Mouse (Mus musculus) erythroid progenitor cell, adult 5-6 weeks (primary cell): ENCODE data around the gene Adcy3. TPM values are rescaled to one million over a fixed set of nuclear protein-coding genes. Genes with fewer than 3 reads are reported as not detected.
"Not testable (repeated sequence)": the region's sequence is repeated elsewhere in the genome, so short reads cannot be mapped to it uniquely, and the experiment has no call there.

ENCODE experiments used
- ATAC-seq: replicated peaks from 2 replicates; pipeline ENCODE4 v1.8.0; 2016; ENCODE audit warnings: moderate number of reproducible peaks, mild to moderate bottlenecking, moderate TSS enrichment, inconsistent platforms; ENCODE audit not compliant: poor library complexity, low FRiP score, severe bottlenecking
- total RNA-seq, 2 experiments: library from RNA; stranded (forward) in 1 of 2; stranded (reverse) in 1 of 2; fragments of 150-400 nt in 1 of 2; fragments of 186-747, 209-891 nt in 1 of 2; gene quantifications; 2 replicates each; pipeline versions ENCODE4 v1.2.3 to v1.2.4; 2015 to 2017; ENCODE audit warnings: low replicate concordance in 2 of 2

Adcy3 gene
- total RNA-seq, 2 experiments from 2014 or later: 1.3 to 7.4 TPM

DNA sequence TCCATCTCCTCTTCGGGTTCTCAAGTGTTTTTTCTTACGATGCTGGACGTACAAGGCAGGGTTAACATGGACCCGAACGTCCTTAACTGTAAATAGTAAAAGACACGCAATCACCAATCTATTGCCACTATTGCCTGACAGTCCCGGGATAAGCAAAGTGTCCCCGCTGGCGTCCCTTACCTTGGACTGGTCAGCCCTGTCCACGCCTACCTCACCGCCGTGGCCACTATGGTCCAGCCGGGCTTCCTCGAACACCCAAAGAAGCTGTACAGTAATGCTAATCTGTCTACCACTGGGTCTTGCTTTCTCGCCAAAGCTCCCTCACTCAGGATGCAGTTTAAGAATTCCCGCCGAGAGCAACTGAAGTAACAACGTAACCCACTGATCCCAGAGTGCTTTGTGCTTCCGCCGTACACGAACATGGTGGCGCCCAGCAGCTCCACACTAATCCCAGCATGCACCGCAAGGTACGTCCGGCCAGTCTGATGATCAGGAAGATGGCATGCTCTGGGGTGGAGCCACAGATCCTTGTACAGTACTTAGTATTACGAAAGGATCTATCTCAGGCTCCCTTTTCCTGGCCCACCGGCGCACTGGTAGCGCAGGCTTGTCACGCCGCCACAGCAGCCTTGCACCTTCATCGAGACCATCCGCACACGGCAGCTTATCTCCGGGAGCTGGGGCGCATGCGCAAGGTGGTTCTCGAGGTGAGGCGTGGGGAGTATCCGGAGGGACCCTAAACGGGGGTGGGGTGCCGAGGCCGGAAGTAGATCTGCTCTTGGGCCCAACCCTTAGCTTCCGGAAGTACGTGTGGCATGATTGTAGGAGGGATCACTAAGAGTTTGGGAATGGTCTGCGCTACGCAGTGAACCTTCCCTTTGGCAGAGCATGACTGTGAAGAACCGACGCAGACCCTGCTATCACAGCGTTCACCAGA, 100.9 kb downstream of the Adcy3 start, which contains the start of the genes Ptrhd1 and Cenpo:
TSS of gene Ptrhd1 (plus strand) at position 456 of the 937 bp plus-strand sequence.
TSS of gene Cenpo (minus strand) at position 723 of the 937 bp plus-strand sequence.
- ATAC-seq: peak; percentile 96

DNA sequence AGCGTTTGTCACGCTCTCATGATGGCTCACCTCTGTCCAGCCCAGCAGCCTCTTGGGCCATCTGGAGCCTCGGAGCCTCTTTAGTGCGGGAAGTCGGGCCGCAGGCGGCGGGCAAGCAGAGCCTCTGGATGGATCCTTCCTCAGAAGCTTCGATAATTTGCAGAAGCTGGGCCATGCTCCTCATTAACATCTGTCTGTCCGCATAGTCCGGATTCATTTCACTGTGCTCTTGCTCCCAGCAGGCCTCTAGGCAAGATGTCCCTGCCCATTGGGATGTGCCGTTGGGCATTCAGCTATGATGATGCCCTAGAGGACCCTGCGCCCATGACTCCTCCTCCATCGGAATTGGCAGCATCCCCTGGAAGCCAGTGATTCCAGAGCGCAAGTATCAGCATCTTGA, 104.6 kb downstream of the Adcy3 start:
- ATAC-seq: no peak

DNA sequence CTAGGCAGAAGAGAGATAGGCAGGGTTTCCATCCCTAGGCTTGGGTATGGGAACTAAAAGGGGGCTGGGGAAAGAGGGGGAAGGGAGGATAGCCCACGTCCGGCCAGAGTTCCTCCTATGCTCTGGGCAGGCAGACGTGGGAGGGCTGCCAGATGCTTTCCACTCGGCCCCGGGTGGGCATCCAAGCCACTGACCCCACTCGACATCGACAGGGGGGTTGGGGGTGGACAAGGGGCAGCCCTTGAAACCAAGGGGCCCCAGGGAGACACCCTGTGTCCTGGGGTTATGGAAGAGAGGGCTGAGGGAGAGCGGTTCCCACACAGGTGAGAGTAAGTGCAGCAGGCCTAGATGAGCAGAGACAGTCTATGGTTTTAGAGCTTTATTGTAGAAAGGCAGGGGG, 107.4 kb downstream of the Adcy3 start:
- ATAC-seq: not testable (repeated sequence)

DNA sequence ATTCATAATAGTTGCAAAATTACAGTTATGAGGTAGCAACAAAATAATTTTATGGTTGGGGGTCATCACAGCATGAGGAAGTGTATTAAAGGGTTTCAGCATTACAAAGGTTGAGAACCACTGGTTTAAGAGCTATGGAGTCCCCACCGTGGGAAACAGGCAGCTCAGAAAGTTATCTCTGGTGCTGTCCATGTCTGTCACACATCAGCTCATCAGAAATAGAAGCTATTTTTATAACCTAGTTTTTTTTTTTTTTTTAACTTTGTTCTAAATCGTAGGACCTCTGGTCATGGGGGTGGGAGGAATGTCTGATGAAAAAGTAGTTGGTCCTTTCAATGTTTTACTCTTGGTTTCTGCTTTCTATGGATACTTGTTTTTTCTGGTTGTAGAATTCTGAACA, 110.9 kb downstream of the Adcy3 start:
- no peak for ATAC-seq

DNA sequence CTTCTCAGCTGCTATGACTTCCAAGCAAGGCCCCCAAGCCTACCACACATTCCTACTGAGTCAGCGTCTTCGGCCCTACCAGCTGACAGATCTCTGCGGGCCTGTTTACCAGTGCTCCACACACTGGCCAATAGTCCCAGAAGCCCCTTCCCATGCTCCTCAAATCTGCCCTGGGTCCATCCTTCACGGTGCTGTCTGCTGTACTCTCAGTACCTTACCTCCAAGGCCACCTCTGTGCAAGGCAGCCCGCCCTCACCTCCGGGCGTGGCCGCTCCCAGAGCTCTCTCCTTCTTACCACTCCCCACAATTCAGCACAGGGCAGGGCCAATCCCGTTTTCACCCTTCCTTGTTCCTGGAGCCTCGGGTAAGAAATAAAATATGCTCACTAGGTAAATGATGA, 112.8 kb downstream of the Adcy3 start:
- no peak for ATAC-seq

DNA sequence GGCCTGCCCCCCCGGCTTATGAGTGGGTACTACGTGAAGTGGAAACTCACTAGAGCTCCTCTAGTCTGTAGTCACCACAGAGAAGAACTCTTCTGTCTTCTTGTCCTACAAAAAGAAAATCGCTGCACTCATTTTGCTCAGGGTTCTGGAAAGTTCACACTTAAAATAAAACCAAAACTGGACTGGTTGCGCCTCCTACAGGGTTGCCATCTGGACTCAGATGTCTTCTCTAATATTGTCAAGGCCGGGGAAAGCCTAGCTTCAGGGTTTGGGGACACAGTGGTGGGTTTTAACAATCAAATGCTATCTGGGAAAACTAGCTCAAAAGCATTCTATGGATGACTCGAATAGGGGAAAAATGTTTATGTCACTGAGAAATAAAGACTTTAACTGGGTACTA, 116.9 kb downstream of the Adcy3 start:
- no peak for ATAC-seq

DNA sequence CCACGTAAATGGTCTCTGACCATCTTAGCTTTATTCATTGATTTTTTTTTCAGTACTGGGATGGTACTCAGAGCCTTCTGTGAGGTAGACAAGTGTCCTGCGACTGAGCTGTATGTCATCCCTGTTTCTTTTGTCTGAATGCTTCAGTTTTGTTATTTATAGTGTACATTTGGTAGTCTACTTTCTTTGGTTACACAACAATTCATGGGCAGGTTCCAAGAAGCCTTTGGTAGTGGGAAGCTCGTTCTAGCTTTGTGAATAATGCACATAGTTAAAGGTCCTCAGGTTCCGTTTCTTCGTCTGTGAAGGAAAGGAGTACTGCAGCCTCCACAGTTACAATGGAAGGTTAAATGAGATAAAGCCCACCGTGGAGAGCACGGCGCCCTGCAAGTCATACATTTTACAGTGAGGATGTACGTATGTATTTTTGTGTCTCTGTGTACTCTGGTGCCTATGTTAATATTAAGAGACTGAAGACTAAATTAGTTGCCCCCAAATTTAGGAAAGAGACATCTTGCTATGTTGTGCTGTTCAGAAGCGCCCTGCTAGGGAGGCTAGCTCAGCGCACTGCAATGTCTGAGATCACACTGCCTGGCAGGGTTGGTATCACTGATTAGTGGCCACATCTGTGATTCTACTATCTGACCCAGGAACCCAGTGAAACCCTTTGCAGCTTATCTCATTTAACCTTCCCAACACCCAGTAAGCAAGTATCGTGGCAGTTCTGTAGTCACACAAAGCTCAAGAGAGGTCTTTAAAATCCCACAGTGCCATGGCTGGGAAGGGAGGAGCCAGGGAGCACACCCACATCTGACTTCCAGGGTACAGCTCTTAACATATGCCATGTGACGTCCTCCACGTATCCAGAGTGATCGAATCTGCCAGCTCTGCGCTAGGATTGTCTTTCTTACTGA, 120.1 kb downstream of the Adcy3 start:
- peak; percentile 76 for ATAC-seq

Other genes starting within 250 kb of the Adcy3 start
- 4.2 TPM in 1 of 2 replicates, not detected in the other for gene Pomc, start 178.2 kb upstream of the Adcy3 start, total RNA-seq (2015; ENCODE audit: low replicate concordance)
- not detected in 2 replicates for gene Pomc, start 178.2 kb upstream of the Adcy3 start, total RNA-seq (2017; ENCODE audit: low replicate concordance)
- gene Efr3b, start 94.2 kb upstream of the Adcy3 start, total RNA-seq (2015; ENCODE audit: low replicate concordance): not detected in 2 replicates
- gene Efr3b, start 94.2 kb upstream of the Adcy3 start, total RNA-seq (2017; ENCODE audit: low replicate concordance): not detected in 2 replicates
- gene Dnajc27, start 50.5 kb upstream of the Adcy3 start, total RNA-seq (2015; ENCODE audit: low replicate concordance): 1.4 TPM in 1 of 2 replicates, not detected in the other
- gene Dnajc27, start 50.5 kb upstream of the Adcy3 start, total RNA-seq (2017; ENCODE audit: low replicate concordance): 0.08 and 1.8 TPM in 2 replicates
- 1.8 TPM in 1 of 2 replicates, not detected in the other for gene Ptrhd1, start 100.9 kb downstream of the Adcy3 start, total RNA-seq (2015; ENCODE audit: low replicate concordance)
- gene Ptrhd1, start 100.9 kb downstream of the Adcy3 start, total RNA-seq (2017; ENCODE audit: low replicate concordance): 0.83 and 1.0 TPM in 2 replicates
- gene Cenpo, start 101.2 kb downstream of the Adcy3 start, total RNA-seq (2015; ENCODE audit: low replicate concordance): 11.3 and 15.1 TPM in 2 replicates
- gene Cenpo, start 101.2 kb downstream of the Adcy3 start, total RNA-seq (2017; ENCODE audit: low replicate concordance): 16.0 and 24.8 TPM in 2 replicates